Mouse (Mus musculus) kidney, postnatal 10 days (tissue): ENCODE data around the gene Fbxl22.
A peak's percentile ranks its signal among the peaks of the same experiment; 100 is the strongest.

Source experiments
- DNase-seq: peaks from one replicate; pipeline ENCODE4 v3.0.0; 2021; ENCODE audit warnings: mixed read lengths

The Fbxl22 gene

GRCm38 (mm10) chr9:66506424-66506823 is 8.0 kb downstream of the Fbxl22 start:
- DNase-seq: no peak

GRCm38 (mm10) chr9:66506011-66506410 is 8.4 kb downstream of the Fbxl22 start:
- no peak for DNase-seq

GRCm38 (mm10) chr9:66505141-66505917 is 9.1 kb downstream of the Fbxl22 start:
- DNase-seq: no peak

GRCm38 (mm10) chr9:66504518-66504917 is 9.9 kb downstream of the Fbxl22 start:
- no peak for DNase-seq

GRCm38 (mm10) chr9:66503879-66504411 is 10.4 kb downstream of the Fbxl22 start:
- no peak for DNase-seq

GRCm38 (mm10) chr9:66501248-66501647 is 13.1 kb downstream of the Fbxl22 start:
- no peak for DNase-seq

- DNase-seq: no peak
These were observed 20.4 kb downstream of the Fbxl22 start for GRCm38 (mm10) chr9:66493992-66494391.

- no peak for DNase-seq
These were observed 22.0 kb downstream of the Fbxl22 start for GRCm38 (mm10) chr9:66492361-66492760.

GRCm38 (mm10) chr9:66488786-66489185 is 25.6 kb downstream of the Fbxl22 start:
- DNase-seq: no peak

- no peak for DNase-seq
These were observed 31.0 kb downstream of the Fbxl22 start for GRCm38 (mm10) chr9:66483429-66483828.

- DNase-seq: no peak
These were observed 36.6 kb downstream of the Fbxl22 start for GRCm38 (mm10) chr9:66477785-66478184.

- peak; percentile 47 for DNase-seq
These were observed 49.3 kb downstream of the Fbxl22 start for GRCm38 (mm10) chr9:66465087-66465486.
